Mouse (Mus musculus) megakaryocyte, adult 5-6 weeks (primary cell): ENCODE measurements around the gene Upb1. TPM values are rescaled to one million over a fixed set of nuclear protein-coding genes. Genes with fewer than 3 reads are reported as not detected.

Source experiments
- ATAC-seq: 2 replicates; pipeline ENCODE4 v1.8.0; 2016; ENCODE audit warnings: mild to moderate bottlenecking, inconsistent platforms; ENCODE audit not compliant: poor library complexity, severe bottlenecking
- total RNA-seq, 2 experiments: library from RNA; stranded (forward) in 1 of 2; stranded (reverse) in 1 of 2; fragments of 153-499, 151-499 nt in 1 of 2; fragments of 221-1000, 200-1000 nt in 1 of 2; gene quantifications; 2 replicates each; pipeline versions ENCODE4 v1.2.3 to v1.2.4; 2015 to 2017

Upb1 gene
- total RNA-seq, 2 experiments from 2014 or later, result 18.1 to 33.3 TPM

DNA sequence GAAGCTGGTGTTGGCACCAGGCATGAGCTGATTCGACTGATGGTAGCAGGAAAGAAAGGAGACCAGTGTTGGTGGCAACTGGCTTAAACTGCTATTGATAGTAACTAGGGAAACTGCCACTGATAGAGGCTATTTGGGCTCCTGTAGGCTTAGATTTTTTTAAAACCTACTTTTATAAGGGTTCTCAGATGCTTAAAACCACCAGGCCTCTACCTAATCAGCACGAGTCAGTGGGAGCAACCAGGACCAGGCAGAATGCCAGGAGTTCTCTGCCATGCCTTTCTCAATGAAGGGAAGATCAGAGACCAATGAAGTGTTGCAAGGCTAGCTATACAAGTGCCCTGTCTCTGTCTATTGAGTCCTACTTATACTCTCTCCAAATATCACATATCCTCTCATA is 88.6 kb downstream of the Upb1 start:
- no peak for ATAC-seq

DNA sequence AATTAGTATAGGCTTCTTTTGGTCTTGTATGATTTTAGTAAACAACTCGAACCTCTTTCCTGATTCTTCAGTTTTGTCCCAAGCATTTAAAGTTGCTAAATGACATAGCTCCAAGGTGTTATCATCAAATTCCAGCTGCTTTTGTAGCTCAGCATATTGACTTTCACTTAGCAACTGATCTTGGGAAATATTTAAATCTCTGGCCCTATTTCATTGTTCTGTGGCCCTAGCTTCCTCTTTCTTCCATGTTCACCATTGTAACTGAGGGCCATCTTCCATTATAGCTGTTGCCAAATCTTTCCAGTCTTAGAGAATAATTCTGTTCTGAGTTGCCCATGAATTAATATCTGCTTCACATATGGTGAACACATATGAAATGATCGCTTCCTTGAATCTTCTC is 89.8 kb downstream of the Upb1 start:
- ATAC-seq, result peak; percentile 68

Other genes starting within 250 kb of the Upb1 start
- 22.4 and 29.4 TPM in 2 replicates for gene Specc1l, start 189.0 kb upstream of the Upb1 start, total RNA-seq (2015)
- gene Specc1l, start 189.0 kb upstream of the Upb1 start, total RNA-seq (2017), result 26.1 and 29.3 TPM in 2 replicates
- gene Adora2a, start 84.2 kb upstream of the Upb1 start, total RNA-seq (2015), result 3.3 TPM in 2 replicates
- 2.6 and 3.0 TPM in 2 replicates for gene Adora2a, start 84.2 kb upstream of the Upb1 start, total RNA-seq (2017)
- gene Snrpd3, start 116.4 kb downstream of the Upb1 start, total RNA-seq (2015), result 31.1 and 31.9 TPM in 2 replicates
- 39.2 and 42.4 TPM in 2 replicates for gene Snrpd3, start 116.4 kb downstream of the Upb1 start, total RNA-seq (2017)
- gene Gucd1, start 116.9 kb downstream of the Upb1 start, total RNA-seq (2015), result 22.1 and 22.2 TPM in 2 replicates
- 33.4 and 38.1 TPM in 2 replicates for gene Gucd1, start 116.9 kb downstream of the Upb1 start, total RNA-seq (2017)
- gene Lrrc75b, start 159.2 kb downstream of the Upb1 start, total RNA-seq (2015), result 0.58 and 0.71 TPM in 2 replicates
- gene Lrrc75b, start 159.2 kb downstream of the Upb1 start, total RNA-seq (2017), result 0.22 and 0.57 TPM in 2 replicates
- 3.2 TPM in 2 replicates for gene Ggt1, start 160.5 kb downstream of the Upb1 start, total RNA-seq (2015)
- gene Ggt1, start 160.5 kb downstream of the Upb1 start, total RNA-seq (2017), result 4.9 and 10.0 TPM in 2 replicates
- 2.0 and 2.8 TPM in 2 replicates for gene Ggt5, start 188.2 kb downstream of the Upb1 start, total RNA-seq (2015)
- 2.7 and 16.8 TPM in 2 replicates for gene Ggt5, start 188.2 kb downstream of the Upb1 start, total RNA-seq (2017)
- 0.16 and 0.48 TPM in 2 replicates for gene Susd2, start 242.9 kb downstream of the Upb1 start, total RNA-seq (2015)
- gene Susd2, start 242.9 kb downstream of the Upb1 start, total RNA-seq (2017), result 0.33 and 0.49 TPM in 2 replicates